Mouse (Mus musculus) cortical plate, adult 2 months (tissue): ENCODE results near the gene Chst3. TPM values are rescaled to one million over a fixed set of nuclear protein-coding genes. Genes with fewer than 3 reads are reported as not detected.

Experiments used
- H3K27ac ChIP-seq: fragments of 200-500 bp; 2 replicates; pipeline ENCODE4 v1.5.1; 2012; ENCODE audit warnings: low read length, control low read depth, inconsistent platforms; ENCODE audit not compliant: insufficient read depth
- H3K4me1 ChIP-seq: fragments of 200-500 bp; 2 replicates; pipeline ENCODE4 v1.6.1; 2011; ENCODE audit warnings: low read length; ENCODE audit not compliant: control insufficient read depth, insufficient read depth
- H3K4me3 ChIP-seq: fragments of 200-500 bp; 2 replicates; pipeline ENCODE4 v1.5.1; 2011; ENCODE audit warnings: mild to moderate bottlenecking, low read length, control low read depth; ENCODE audit not compliant: insufficient read depth
- CTCF ChIP-seq: fragments of 200-500 bp; IDR thresholded peaks from 2 replicates; pipeline ENCODE4 v1.5.1; 2011; ENCODE audit warnings: mild to moderate bottlenecking, control low read depth, low read length; ENCODE audit not compliant: insufficient read depth; ENCODE audit errors: extremely low read depth
- POLR2A ChIP-seq: fragments of 200-500 bp; IDR thresholded peaks from 2 replicates; pipeline ENCODE4 v1.6.1; 2011; ENCODE audit warnings: mild to moderate bottlenecking, low read length, control low read depth; ENCODE audit not compliant: insufficient read depth; ENCODE audit errors: extremely low read depth
- polyA plus RNA-seq: library from polyadenylated mRNA; depleted of rRNA; stranded (reverse); fragments of >200 nt; gene quantifications from 2 replicates; pipeline ENCODE4 v1.2.3, GENCODE M21; 2012; rRNA removed

The Chst3 gene
- polyA plus RNA-seq, 1 experiment, result 2.0 TPM

GRCm38 (mm10) chr10:60134201-60134600 lies 84.9 kb downstream of the Chst3 start:
- no peak overlapping the region for H3K4me3 ChIP-seq
- TF ChIP-seq POLR2A (no peak), CTCF (no peak)
- peaks cover 4% of the 10 kb centered on the region; the same call in 1 of the 2 replicates for H3K4me1 ChIP-seq
- no peak overlapping the region for H3K27ac ChIP-seq

DNA sequence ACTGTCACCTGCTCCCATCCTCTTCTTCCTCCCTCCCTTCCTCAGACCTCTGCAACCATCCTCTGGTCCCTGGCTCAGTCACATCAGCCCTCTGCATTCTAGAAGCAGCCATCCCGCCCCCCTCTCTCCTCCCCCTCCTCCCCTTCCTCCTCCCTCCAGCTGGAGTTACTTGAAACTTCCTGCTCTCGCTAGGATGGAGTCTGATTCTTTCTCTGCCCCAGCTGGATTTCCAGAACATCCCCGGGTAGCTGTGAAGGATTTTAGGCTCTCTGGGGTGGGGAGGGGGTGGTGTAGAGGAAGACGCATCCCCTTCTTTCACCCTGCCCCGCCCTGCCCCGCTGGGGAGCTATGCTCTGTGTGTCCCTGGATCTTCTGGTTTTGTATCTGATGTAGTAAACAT lies 85.6 kb downstream of the Chst3 start:
- Histone ChIP-seq H3K4me3 (no peak overlapping the region), H3K27ac (no peak overlapping the region), H3K4me1 (peaks cover 4% of the 10 kb centered on the region; the same call in 1 of the 2 replicates)
- TF ChIP-seq CTCF, result no peak
- no peak for TF ChIP-seq POLR2A

Other genes starting within 250 kb of the Chst3 start
- gene Ascc1, start 216.5 kb downstream of the Chst3 start, polyA plus RNA-seq, result 22.5 and 22.7 TPM in 2 replicates
- gene Anapc16, start 216.1 kb downstream of the Chst3 start, polyA plus RNA-seq, result 96.3 and 98.7 TPM in 2 replicates
- 382 and 387 TPM in 2 replicates for gene Spock2, start 113.0 kb downstream of the Chst3 start, polyA plus RNA-seq
- 1,890 and 1,956 TPM in 2 replicates for gene Psap, start 58.4 kb upstream of the Chst3 start, polyA plus RNA-seq
- 37.6 and 41.4 TPM in 2 replicates for gene Vsir, start 127.6 kb upstream of the Chst3 start, polyA plus RNA-seq
- gene Gm17455, start 180.5 kb upstream of the Chst3 start, polyA plus RNA-seq, result 0.72 and 2.6 TPM in 2 replicates